Mouse (Mus musculus) fibroblast of lung, adult 2 months (primary cell): ENCODE data around the gene Zfp773.
A peak's percentile ranks its signal among the peaks of the same experiment; 100 is the strongest.
"Not testable (repeated sequence)": the region's sequence is repeated elsewhere in the genome, so short reads cannot be mapped to it uniquely, and the experiment has no call there.

Experiments
- DNase-seq: peaks from one replicate; pipeline ENCODE4 v3.0.0-alpha.2; 2011; ENCODE audit warnings: low read depth

The Zfp773 gene

DNA sequence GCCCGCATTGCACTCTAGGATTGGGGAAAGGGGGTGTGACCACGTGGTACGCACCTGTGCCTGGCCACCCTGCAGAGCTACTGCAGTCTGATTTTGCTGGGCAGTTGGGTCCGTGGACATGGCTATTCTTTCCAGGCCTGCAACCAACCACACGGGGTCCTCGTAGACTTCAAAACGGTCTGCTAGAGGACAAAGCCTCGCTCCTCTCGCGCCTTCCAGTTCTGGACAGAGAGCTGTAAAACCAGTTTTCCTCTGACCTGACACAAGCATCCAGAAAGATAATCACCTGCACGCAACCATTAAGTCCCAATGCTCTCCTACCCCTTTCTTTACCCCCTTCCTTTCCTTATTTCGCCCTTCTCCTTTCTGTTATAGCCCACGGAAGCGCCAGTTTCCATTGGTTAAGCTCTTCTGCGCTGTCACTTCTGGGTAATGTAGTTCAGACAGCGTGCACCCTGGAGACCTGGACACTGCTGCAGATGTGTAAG, at the start of gene Zfp773:
TSS of gene Zfp773 (minus strand) at position 377 of the 488 bp plus-strand sequence.
- peak; percentile 39 for DNase-seq

- no peak for DNase-seq
Measured at GRCm38 (mm10) chr7:7185897-7186296, 49.3 kb upstream of the Zfp773 start.

- peak; percentile 39 for DNase-seq
Measured at GRCm38 (mm10) chr7:7171227-7172147, 34.9 kb upstream of the Zfp773 start, which contains the start of gene Zfp418. Gene Zfp418 (plus strand): TSS chr7:7171330.

DNA sequence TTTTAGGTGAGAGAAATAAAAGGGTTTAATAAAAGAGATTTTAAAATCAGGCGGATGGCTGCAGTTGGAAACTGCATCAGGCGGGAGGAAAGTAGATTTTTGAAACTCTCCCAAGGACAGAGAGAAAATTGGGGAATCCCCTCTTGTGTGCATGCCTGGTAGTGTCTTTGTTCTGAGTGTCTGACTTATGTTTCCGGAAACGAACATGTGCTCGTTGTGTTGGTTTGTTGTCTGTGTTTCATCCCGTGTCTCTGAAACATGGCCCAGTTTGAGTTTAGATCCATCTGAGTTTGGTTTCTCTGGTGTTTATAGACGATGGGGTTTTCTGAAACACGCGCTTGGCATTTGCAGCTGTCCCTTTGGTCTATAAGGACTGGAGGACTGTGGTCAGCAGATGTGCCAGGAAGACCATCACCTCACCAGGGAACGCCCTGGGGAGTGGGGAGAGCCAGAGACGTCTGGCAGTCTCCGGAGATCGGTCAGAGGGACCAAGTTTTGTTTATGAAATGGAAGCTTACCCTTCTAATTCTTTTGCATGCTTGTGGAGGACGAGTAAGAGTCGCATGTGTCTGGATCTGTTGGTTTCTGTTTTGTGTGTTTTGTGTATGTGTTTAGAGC, 9.5 kb upstream of the Zfp773 start:
- no peak for DNase-seq

GRCm38 (mm10) chr7:7144215-7144614, 7.7 kb upstream of the Zfp773 start:
- DNase-seq, result no peak

- DNase-seq, result no peak
Measured at GRCm38 (mm10) chr7:7132751-7133150, 3.8 kb downstream of the Zfp773 start.

DNA sequence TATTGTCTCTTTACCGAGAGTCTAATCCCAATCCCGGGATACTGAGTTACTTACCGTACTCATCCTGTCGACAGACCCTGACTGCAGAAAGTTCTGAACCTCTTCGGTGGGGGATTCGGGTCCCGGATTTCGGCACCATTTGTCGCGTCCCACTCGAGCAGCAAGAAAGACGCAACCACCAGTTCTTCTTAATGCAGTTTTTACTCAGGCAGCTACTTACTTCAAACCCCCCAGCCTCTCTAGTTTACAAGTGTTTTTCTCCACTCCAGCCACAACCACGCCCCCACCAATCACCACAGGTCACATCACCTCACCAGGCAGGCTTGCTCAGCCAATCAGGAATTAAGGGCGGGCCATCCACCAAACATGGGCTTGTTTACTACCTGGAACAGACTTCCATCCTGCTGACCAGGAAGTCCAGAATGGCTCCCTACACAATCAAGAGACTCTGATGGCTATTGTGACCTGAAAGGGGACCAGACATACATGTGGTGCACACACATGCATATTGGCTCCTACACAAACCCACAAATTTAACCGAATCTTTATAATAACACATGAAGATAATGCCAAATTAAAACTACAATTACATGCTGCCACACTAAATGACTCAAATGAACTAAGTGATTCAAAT, 5.9 kb downstream of the Zfp773 start:
- not testable (repeated sequence) for DNase-seq

GRCm38 (mm10) chr7:7121602-7121980, 15.0 kb downstream of the Zfp773 start:
- DNase-seq, result no peak

GRCm38 (mm10) chr7:7120921-7121601, 15.5 kb downstream of the Zfp773 start, which contains the start of gene Zfp954:
Gene Zfp954 (minus strand): TSS chr7:7121488.
- DNase-seq, result peak; percentile 82

DNA sequence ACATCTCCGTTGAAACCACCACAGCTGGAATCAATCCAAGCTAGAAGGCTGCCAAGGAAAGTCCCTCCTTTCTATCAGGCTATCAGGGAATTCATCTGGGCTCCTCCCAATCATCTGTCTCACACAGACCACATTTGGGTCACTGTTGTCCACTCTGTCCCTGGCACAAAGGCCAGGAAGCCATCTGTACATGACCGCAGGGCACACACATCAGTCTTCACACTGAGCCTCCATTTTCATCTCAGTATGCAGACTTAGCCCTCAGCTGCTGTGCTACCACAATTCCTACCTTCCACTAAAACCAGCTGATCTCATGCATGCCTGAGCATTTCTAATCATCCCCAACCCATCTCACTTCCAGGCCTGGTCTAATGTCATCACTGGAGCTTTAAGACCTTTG, 18.1 kb downstream of the Zfp773 start:
- no peak for DNase-seq

GRCm38 (mm10) chr7:7108501-7108900, 28.1 kb downstream of the Zfp773 start:
- DNase-seq, result no peak
